Mouse (Mus musculus) MEL (cell line): ENCODE measurements around the gene Aco1. TPM values are rescaled to one million over a fixed set of nuclear protein-coding genes. Genes with fewer than 3 reads are reported as not detected.

Source experiments
- DNase-seq: peaks from one replicate; pipeline ENCODE4 v3.0.0; 2011; ENCODE audit warnings: low read depth, low spot score
- H3K27ac ChIP-seq: 2 replicates; pipeline ENCODE4 v1.5.1; 2012; ENCODE audit warnings: low read depth, mild to moderate bottlenecking, control low read depth, low read length, moderate library complexity; ENCODE audit not compliant: control insufficient read depth
- H3K27me3 ChIP-seq, 2 experiments: fragments of 150-350 bp in 1 of 2; sonication (generic) in 1 of 2; 2 replicates each; pipeline ENCODE4 v1.6.1; 2012; ENCODE audit warnings: low read length in 2 of 2, mild to moderate bottlenecking in 2 of 2, improper control_type of control experiment in 1 of 2, moderate library complexity in 1 of 2; ENCODE audit not compliant: insufficient read depth in 2 of 2, control insufficient read depth in 1 of 2
- H3K36me3 ChIP-seq, 2 experiments: 2 replicates each; pipeline ENCODE4 v1.6.1; 2012 to 2014; ENCODE audit warnings: low read length in 2 of 2, improper control_type of control experiment in 1 of 2, inconsistent platforms in 1 of 2, mild to moderate bottlenecking in 1 of 2; ENCODE audit not compliant: insufficient read depth in 2 of 2, control insufficient read depth in 1 of 2
- H3K4me1 ChIP-seq, 2 experiments: fragments of 150-350 bp in 1 of 2; sonication (generic) in 1 of 2; 2 replicates each; pipeline ENCODE4 v1.6.1; 2012; ENCODE audit warnings: low read length in 2 of 2, improper control_type of control experiment in 1 of 2, mild to moderate bottlenecking in 1 of 2; ENCODE audit not compliant: insufficient read depth in 2 of 2, control insufficient read depth in 1 of 2
- H3K4me3 ChIP-seq, 2 experiments: fragments of 150-350 bp in 1 of 2; sonication (generic) in 1 of 2; 2 replicates each; pipeline ENCODE4 v1.5.1; 2012; ENCODE audit warnings: low read depth in 2 of 2, low read length in 2 of 2, mild to moderate bottlenecking in 2 of 2, moderate library complexity in 2 of 2, control low read depth in 1 of 2, improper control_type of control experiment in 1 of 2; ENCODE audit not compliant: control insufficient read depth in 1 of 2, insufficient read depth in 1 of 2
- H3K79me2 ChIP-seq: 2 replicates; pipeline ENCODE4 v1.6.1; 2012; ENCODE audit warnings: mild to moderate bottlenecking, low read length, moderate library complexity; ENCODE audit not compliant: control insufficient read depth, poor library complexity, insufficient read depth
- H3K9ac ChIP-seq: 2 replicates; pipeline ENCODE4 v1.6.1; 2012; ENCODE audit warnings: low read depth, mild to moderate bottlenecking, control low read depth, low read length, moderate library complexity; ENCODE audit not compliant: control insufficient read depth, poor library complexity, severe bottlenecking
- H3K9me3 ChIP-seq: fragments of 150-350 bp; sonication (generic); replicated peaks from 2 replicates; pipeline ENCODE4 v1.6.1; 2012; ENCODE audit warnings: mild to moderate bottlenecking, low read length, improper control_type of control experiment, moderate library complexity; ENCODE audit not compliant: insufficient read depth
- BHLHE40 ChIP-seq: IDR thresholded peaks from 2 replicates; pipeline ENCODE4 v1.6.1; 2012; ENCODE audit warnings: low read depth, mild to moderate bottlenecking, inconsistent platforms, low read length, improper control_type of control experiment, borderline replicate concordance
- CHD2 ChIP-seq: IDR thresholded peaks from 2 replicates; pipeline ENCODE4 v1.6.1; 2011; ENCODE audit warnings: low read length, improper control_type of control experiment
- CTCF ChIP-seq, 3 experiments: IDR thresholded peaks in 2 of 3; conservative IDR thresholded peaks in 1 of 3; 2 replicates each; pipeline ENCODE4 v1.5.1; 2011 to 2012; ENCODE audit warnings: low read length in 3 of 3, low read depth in 2 of 3, mild to moderate bottlenecking in 2 of 3, improper control_type of control experiment in 1 of 3, inconsistent platforms in 1 of 3, mixed read lengths in 1 of 3, moderate library complexity in 1 of 3; ENCODE audit not compliant: control insufficient read depth in 1 of 3, insufficient read depth in 1 of 3, poor library complexity in 1 of 3, severe bottlenecking in 1 of 3
- E2F4 ChIP-seq: IDR thresholded peaks from 2 replicates; pipeline ENCODE4 v1.6.1; 2011; ENCODE audit warnings: low read depth, low read length, improper control_type of control experiment, borderline replicate concordance
- ELF1 ChIP-seq: IDR thresholded peaks from 2 replicates; pipeline ENCODE4 v1.6.1; 2014; ENCODE audit warnings: low read depth, mild to moderate bottlenecking, inconsistent platforms, low read length, improper control_type of control experiment, moderate library complexity
- EP300 ChIP-seq, 2 experiments: IDR thresholded peaks; 2 replicates each; pipeline ENCODE4 v1.6.1; 2011; ENCODE audit warnings: improper control_type of control experiment in 2 of 2, low read length in 2 of 2, low read depth in 1 of 2, mild to moderate bottlenecking in 1 of 2
- GATA1 ChIP-seq: IDR thresholded peaks from 2 replicates; pipeline ENCODE4 v1.6.1; 2011; ENCODE audit warnings: low read depth, low read length, improper control_type of control experiment
- HCFC1 ChIP-seq: IDR thresholded peaks from 2 replicates; pipeline ENCODE4 v1.6.1; 2012; ENCODE audit warnings: low read depth, mild to moderate bottlenecking, inconsistent platforms, low read length, improper control_type of control experiment, moderate library complexity
- KAT2A ChIP-seq: conservative IDR thresholded peaks from 2 replicates; pipeline ENCODE4 v1.6.1; 2012; ENCODE audit warnings: low read depth, low read length, improper control_type of control experiment, inconsistent platforms
- MAX ChIP-seq: IDR thresholded peaks from 2 replicates; pipeline ENCODE4 v1.6.1; 2011; ENCODE audit warnings: low read length, improper control_type of control experiment
- MAZ ChIP-seq: IDR thresholded peaks from 2 replicates; pipeline ENCODE4 v1.6.1; 2012; ENCODE audit warnings: low read depth, mild to moderate bottlenecking, inconsistent platforms, low read length, improper control_type of control experiment
- MXI1 ChIP-seq: IDR thresholded peaks from 2 replicates; pipeline ENCODE4 v1.6.1; 2011; ENCODE audit warnings: mild to moderate bottlenecking, low read depth, low read length, improper control_type of control experiment
- MYB ChIP-seq: IDR thresholded peaks from 2 replicates; pipeline ENCODE4 v1.6.1; 2011; ENCODE audit warnings: mild to moderate bottlenecking, low read depth, low read length, improper control_type of control experiment
- MYC ChIP-seq: IDR thresholded peaks from 2 replicates; pipeline ENCODE4 v1.6.1; 2011; ENCODE audit warnings: low read depth, mild to moderate bottlenecking, low read length, improper control_type of control experiment, moderate library complexity
- NELFE ChIP-seq: IDR thresholded peaks from 2 replicates; pipeline ENCODE4 v1.6.1; 2011; ENCODE audit warnings: low read depth, low read length, improper control_type of control experiment
- NRF1 ChIP-seq: IDR thresholded peaks from 2 replicates; pipeline ENCODE4 v1.6.1; 2014; ENCODE audit warnings: low read depth, mild to moderate bottlenecking, inconsistent platforms, low read length, improper control_type of control experiment, moderate library complexity; ENCODE audit not compliant: poor library complexity, insufficient read depth, severe bottlenecking
- POLR2A ChIP-seq, 2 experiments: IDR thresholded peaks; 2 replicates each; pipeline ENCODE4 v1.6.1; 2011 to 2012; ENCODE audit warnings: low read length in 2 of 2, mild to moderate bottlenecking in 2 of 2, control low read depth in 1 of 2, improper control_type of control experiment in 1 of 2, low read depth in 1 of 2, moderate library complexity in 1 of 2; ENCODE audit not compliant: control insufficient read depth in 1 of 2, insufficient read depth in 1 of 2, poor library complexity in 1 of 2
- RAD21 ChIP-seq: IDR thresholded peaks from 2 replicates; pipeline ENCODE4 v1.6.1; 2011; ENCODE audit warnings: mild to moderate bottlenecking, low read depth, low read length, improper control_type of control experiment
- RCOR1 ChIP-seq: IDR thresholded peaks from 2 replicates; pipeline ENCODE4 v1.6.1; 2012; ENCODE audit warnings: low read depth, mild to moderate bottlenecking, inconsistent platforms, low read length, improper control_type of control experiment
- SIN3A ChIP-seq: IDR thresholded peaks from 2 replicates; pipeline ENCODE4 v1.6.1; 2012; ENCODE audit warnings: low read length, improper control_type of control experiment, inconsistent platforms
- SMC3 ChIP-seq: IDR thresholded peaks from 2 replicates; pipeline ENCODE4 v1.6.1; 2011; ENCODE audit warnings: low read depth, low read length, improper control_type of control experiment
- TAL1 ChIP-seq: IDR thresholded peaks from 2 replicates; pipeline ENCODE4 v1.6.1; 2012; ENCODE audit warnings: mild to moderate bottlenecking, inconsistent platforms, low read length, moderate library complexity, mixed read lengths
- TCF12 ChIP-seq: IDR thresholded peaks from 2 replicates; pipeline ENCODE4 v1.6.1; 2014; ENCODE audit warnings: low read depth, mild to moderate bottlenecking, inconsistent platforms, low read length, improper control_type of control experiment, moderate library complexity
- ZC3H11A ChIP-seq: IDR thresholded peaks from 2 replicates; pipeline ENCODE4 v1.6.1; 2012; ENCODE audit warnings: low read depth, mild to moderate bottlenecking, inconsistent platforms, low read length, improper control_type of control experiment
- ZKSCAN1 ChIP-seq: IDR thresholded peaks from 2 replicates; pipeline ENCODE4 v1.6.1; 2012; ENCODE audit warnings: low read depth, mild to moderate bottlenecking, inconsistent platforms, low read length, improper control_type of control experiment, moderate library complexity
- ZMIZ1 ChIP-seq: IDR thresholded peaks from 2 replicates; pipeline ENCODE4 v1.6.1; 2012; ENCODE audit warnings: low read depth, mild to moderate bottlenecking, inconsistent platforms, low read length, improper control_type of control experiment, moderate library complexity
- ZNF384 ChIP-seq: IDR thresholded peaks from 2 replicates; pipeline ENCODE4 v1.6.1; 2012; ENCODE audit warnings: low read depth, mild to moderate bottlenecking, inconsistent platforms, low read length, improper control_type of control experiment
- polyA plus RNA-seq, 2 experiments: library from polyadenylated mRNA; stranded (reverse) in 1 of 2; unstranded in 1 of 2; fragments of >175 nt in 1 of 2; fragments of >200 nt in 1 of 2; gene quantifications; 2 replicates each; pipeline versions ENCODE4 v1.2.1 to v1.2.4; 2012; ENCODE audit warnings: low replicate concordance in 2 of 2, low read depth in 1 of 2; ENCODE audit not compliant: insufficient read length in 2 of 2, insufficient read depth in 1 of 2, missing spikeins in 1 of 2
- total RNA-seq: library from RNA; depleted of rRNA; stranded (reverse); fragments of 300-350 nt; gene quantifications from 2 replicates; pipeline ENCODE4 v1.2.3, GENCODE M21; 2012

Aco1 gene
- total and polyA plus RNA-seq, 3 experiments, result 28.7 to 33.6 TPM; not detected in 1

- no peak overlapping the region for H3K4me3 ChIP-seq
- DNase-seq, result peak; percentile 86
- peaks cover 4 to 6% of the 10 kb centered on the region in 2 experiments; a peak in 3 of 4 replicates for H3K4me1 ChIP-seq
- no peak overlapping the region for H3K9ac ChIP-seq
- TF ChIP-seq ELF1, result peak; percentile 32; the same call in 1 of the 2 replicates
- no peak for TF ChIP-seq RCOR1
- no peak for TF ChIP-seq ZKSCAN1
- 0 out of 2 replicates have a peak, but pooled peaks have one; percentile 38 for TF ChIP-seq BHLHE40
- TF ChIP-seq CHD2, result no peak
- no peak for TF ChIP-seq KAT2A
- TF ChIP-seq SIN3A, result peak; percentile 41; the same call in 1 of the 2 replicates
- TF ChIP-seq NRF1, result no peak
- no peak; the same call in 1 of the 2 replicates for TF ChIP-seq TAL1
- TF ChIP-seq POLR2A (IDR thresholded peaks at IDR 0.05; ENCODE audit: control insufficient read depth in 1 of 2, insufficient read depth in 1 of 2, low read depth in 1 of 2, low read length in 2 of 2, poor library complexity in 1 of 2), result no peak
- TF ChIP-seq ZC3H11A, result peak; percentile 86
- peak; percentile 72 for TF ChIP-seq MYC
- TF ChIP-seq HCFC1, result peak; percentile 35; the same call in 1 of the 2 replicates
- peak; percentile 65 for TF ChIP-seq GATA1
- no peak for TF ChIP-seq MAZ
- TF ChIP-seq ZMIZ1, result no peak
- no peak for TF ChIP-seq E2F4
- peak; percentile 26 to 63; a peak in 3 of 4 replicates for TF ChIP-seq EP300 (IDR thresholded peaks at IDR 0.05; ENCODE audit: low read depth in 1 of 2, low read length in 2 of 2)
- TF ChIP-seq CTCF (IDR thresholded peaks at IDR 0.05 in 2 of 3, conservative IDR thresholded peaks at IDR 0.05 in 1 of 3; ENCODE audit: control insufficient read depth in 1 of 3, insufficient read depth in 1 of 3, low read depth in 2 of 3, low read length in 3 of 3, poor library complexity in 1 of 3, severe bottlenecking in 1 of 3), result peak; percentile 74 to 95 (median 89)
- TF ChIP-seq SMC3, result peak; percentile 90
- 0 out of 2 replicates have a peak, but pooled peaks have one; percentile 17 for TF ChIP-seq TCF12
- TF ChIP-seq RAD21, result peak; percentile 94
- no peak for TF ChIP-seq NELFE
- TF ChIP-seq MYB, result no peak
- 0 out of 2 replicates have a peak, but pooled peaks have one; percentile 38 for TF ChIP-seq MAX
- no peak for TF ChIP-seq MXI1
- no peak for TF ChIP-seq ZNF384
- no peaks in the 10 kb centered on the region for H3K79me2 ChIP-seq
- no peaks in the 10 kb centered on the region for H3K9me3 ChIP-seq
- H3K27ac ChIP-seq, result no peak overlapping the region
- peaks cover 0 to 2% of the 10 kb centered on the region in 2 experiments; a peak in 3 of 4 replicates for H3K27me3 ChIP-seq
- peaks cover 0 to 9% of the 10 kb centered on the region in 2 experiments; a peak in 2 of 4 replicates for H3K36me3 ChIP-seq
Observed at GRCm38 (mm10) chr4:40134468-40135102, 8.3 kb upstream of the Aco1 start.
